Mouse (Mus musculus) testis, adult 2 months (tissue): ENCODE measurements around the gene Grid1.

Experiments
- CTCF ChIP-seq: fragments of 200-500 bp; IDR thresholded peaks from 2 replicates; pipeline ENCODE4 v1.5.1; 2012; ENCODE audit warnings: low read depth, mild to moderate bottlenecking, inconsistent platforms, low read length, moderate library complexity; ENCODE audit not compliant: control insufficient read depth, insufficient read depth, insufficient replicate concordance
- POLR2A ChIP-seq: fragments of 200-500 bp; IDR thresholded peaks from 2 replicates; pipeline ENCODE4 v1.6.1; 2012; ENCODE audit warnings: low read depth, mild to moderate bottlenecking, inconsistent platforms, low read length, moderate library complexity; ENCODE audit not compliant: control insufficient read depth

DNA sequence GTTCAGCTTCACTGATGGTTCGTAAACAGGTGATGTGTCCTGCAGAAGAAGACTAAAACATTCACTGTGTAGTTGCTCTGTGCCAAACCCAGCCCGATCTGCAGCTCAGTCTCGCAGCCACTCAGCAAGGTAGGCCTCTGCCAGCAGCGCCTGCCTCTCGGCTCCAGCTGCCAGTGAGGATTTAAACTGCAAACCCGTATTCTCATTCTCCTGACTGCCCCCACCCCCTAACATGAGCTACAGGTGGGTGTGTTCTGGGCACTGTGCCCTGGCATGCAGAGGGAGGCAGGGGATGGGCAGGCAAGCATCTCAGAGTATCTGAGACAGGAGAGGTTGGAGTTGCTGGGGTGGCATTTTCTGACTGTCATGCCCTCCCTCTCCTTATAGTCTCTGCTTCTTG, 140.3 kb downstream of the Grid1 start:
- TF ChIP-seq POLR2A (no peak), CTCF (no peak)
